In the genomic region with DNA sequence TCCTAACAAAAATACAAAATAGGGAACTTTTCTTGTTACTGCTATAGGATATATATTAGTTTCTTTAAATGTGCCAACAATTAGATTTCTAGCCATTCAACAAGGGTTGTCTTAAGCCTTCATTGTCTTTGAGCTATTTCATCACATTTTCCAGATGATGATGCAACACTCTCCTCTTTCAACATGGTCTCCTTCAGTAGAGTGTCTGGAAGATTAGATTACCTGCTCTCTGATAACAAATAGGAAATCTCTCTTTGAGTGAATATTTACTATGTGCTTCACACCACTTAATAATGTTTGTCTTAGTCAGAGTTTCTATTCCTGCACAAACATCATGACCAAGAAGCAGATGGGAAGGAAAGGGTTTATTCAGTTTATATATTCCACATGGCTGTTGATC, we compare ENCODE assay signal across 35 mouse cellular contexts.
"Had no signal": no experiment of that assay in that cellular context is flagged by ENCODE, and none has a peak within 500 bp of the region (broad histone marks: within the 10 kb centered on the region; RNA-seq: fewer than 3 reads in every experiment).

No protein-coding gene starts in this region.

- H3K4me2 ChIP-seq: heart, embryonic 11.5 days; heart, embryonic 12.5 days; heart, embryonic 13.5 days; heart, embryonic 15.5 days; hindbrain, embryonic 12.5 days; hindbrain, embryonic 13.5 days; hindbrain, embryonic 14.5 days; hindbrain, embryonic 15.5 days; intestine, embryonic 15.5 days; kidney, embryonic 15.5 days had no signal

- H3K4me1 ChIP-seq: heart, embryonic 10.5 days; heart, embryonic 12.5 days; heart, embryonic 13.5 days; heart, embryonic 15.5 days; hindbrain, embryonic 10.5 days; hindbrain, embryonic 12.5 days; hindbrain, embryonic 13.5 days; hindbrain, embryonic 15.5 days; intestine, embryonic 15.5 days; kidney, embryonic 15.5 days had no signal

- H3K36me3 ChIP-seq: heart, embryonic 10.5 days; heart, embryonic 12.5 days; heart, embryonic 13.5 days; heart, embryonic 15.5 days; hindbrain, embryonic 10.5 days; hindbrain, embryonic 12.5 days; hindbrain, embryonic 13.5 days; hindbrain, embryonic 15.5 days; intestine, embryonic 15.5 days; kidney, embryonic 15.5 days had no signal

- H3K9me3 ChIP-seq: heart, embryonic 10.5 days; heart, embryonic 12.5 days; heart, embryonic 13.5 days; heart, embryonic 15.5 days; hindbrain, embryonic 10.5 days; hindbrain, embryonic 12.5 days; hindbrain, embryonic 13.5 days; hindbrain, embryonic 15.5 days; intestine, embryonic 15.5 days; kidney, embryonic 15.5 days had no signal

- H3K4me3 ChIP-seq: heart, embryonic 10.5 days; heart, embryonic 12.5 days; heart, embryonic 13.5 days; heart, embryonic 15.5 days; hindbrain, embryonic 10.5 days; hindbrain, embryonic 12.5 days; hindbrain, embryonic 13.5 days; hindbrain, embryonic 15.5 days; intestine, embryonic 15.5 days; kidney, embryonic 15.5 days; layer of hippocampus, adult 2 months had no signal

- H3K27me3 ChIP-seq: heart, embryonic 12.5 days; heart, embryonic 13.5 days; heart, embryonic 15.5 days; hindbrain, embryonic 12.5 days; hindbrain, embryonic 13.5 days; hindbrain, embryonic 15.5 days; intestine, embryonic 15.5 days; kidney, embryonic 15.5 days had no signal

- ATAC-seq: hindbrain, embryonic 16.5 days; hindbrain, postnatal 0 days; inflammation-experienced regulatory T-cells, adult 6 months; intestine, embryonic 15.5 days; intestine, embryonic 16.5 days; intestine, postnatal 0 days had no signal

- H3K27ac ChIP-seq: heart, embryonic 10.5 days; heart, embryonic 13.5 days; heart, embryonic 15.5 days; hindbrain, embryonic 10.5 days; hindbrain, embryonic 12.5 days; hindbrain, embryonic 13.5 days; hindbrain, embryonic 14.5 days; hindbrain, embryonic 15.5 days; hindbrain, postnatal 0 days; intestine, embryonic 15.5 days; kidney, embryonic 15.5 days; kidney, postnatal 0 days; layer of hippocampus, adult 2 months had no signal

- DNase-seq: heart, postnatal 10 days; heart, postnatal 14 days; heart, postnatal 36 days; heart, postnatal 4 days; kidney, adult 11 months; kidney, adult 18-20 months; kidney, adult 2 months; kidney, adult 8-10 months; kidney, adult 9 months; kidney, postnatal 10 days; kidney, postnatal 14 days; kidney, postnatal 25 days; kidney, postnatal 36 days; kidney, postnatal 4 days; layer of hippocampus, adult 9-11 months; layer of hippocampus, postnatal 36 days had no signal

- H3K9ac ChIP-seq: heart, embryonic 12.5 days; heart, embryonic 13.5 days; heart, embryonic 15.5 days; hindbrain, embryonic 12.5 days; hindbrain, embryonic 13.5 days; hindbrain, embryonic 14.5 days; hindbrain, embryonic 15.5 days; intestine, embryonic 15.5 days; kidney, embryonic 15.5 days had no signal
